23 mouse cellular contexts compared by ENCODE assay signal in genomic region chr15:97099101-97099500, GRCm38 (mm10). TPM values are rescaled to one million over a fixed set of nuclear protein-coding genes. Genes with fewer than 3 reads are reported as not detected.
DNase-seq lines count a peak whose midpoint lies in the region; ATAC-seq and TF ChIP-seq lines count a peak whose summit lies in the region.
"Had no signal": no experiment of that assay in that cellular context is flagged by ENCODE, and none has a peak within 500 bp of the region (broad histone marks: within the 10 kb centered on the region; RNA-seq: fewer than 3 reads in every experiment).

No protein-coding gene starts in this region.

- H3K4me1 ChIP-seq in liver, adult 2 months (ENCODE audit: control insufficient read depth, insufficient read depth, low read length): peaks cover 5% of the 10 kb centered on the region
- H3K4me1 ChIP-seq in liver, embryonic 12.5 days: no peaks in the 10 kb centered on the region
- H3K4me1 ChIP-seq in kidney, embryonic 16.5 days (ENCODE audit: insufficient read depth, low read length): no peaks in the 10 kb centered on the region
- H3K4me1 ChIP-seq: forebrain, embryonic 12.5 days had no signal

- no peak for ATAC-seq in liver, embryonic 12.5 days
- ATAC-seq in kidney, embryonic 16.5 days (ENCODE audit: low FRiP score, low TSS enrichment): no peak
- ATAC-seq: forebrain, embryonic 14.5 days; forebrain, embryonic 16.5 days had no signal

- H3K27ac ChIP-seq in liver, adult 2 months (replicated peaks; ENCODE audit: insufficient read depth, low read depth, low read length): peak overlapping the region; percentile 39; the same call in 1 of the 2 replicates
- H3K27ac ChIP-seq in liver, embryonic 12.5 days: no peak overlapping the region
- H3K27ac ChIP-seq in kidney, embryonic 16.5 days (ENCODE audit: low read length): no peak overlapping the region
- H3K27ac ChIP-seq: embryonic facial prominence, embryonic 13.5 days; embryonic facial prominence, embryonic 15.5 days; forebrain, embryonic 10.5 days; forebrain, embryonic 12.5 days had no signal

- H3K36me3 ChIP-seq in liver, adult 2 months (ENCODE audit: control insufficient read depth, insufficient read depth, low read length): no peaks in the 10 kb centered on the region
- H3K36me3 ChIP-seq in liver, embryonic 12.5 days: no peaks in the 10 kb centered on the region
- H3K36me3 ChIP-seq in kidney, embryonic 16.5 days (ENCODE audit: insufficient read depth, low read length): no peaks in the 10 kb centered on the region
- H3K36me3 ChIP-seq: embryonic facial prominence, embryonic 13.5 days; embryonic facial prominence, embryonic 15.5 days; forebrain, embryonic 10.5 days; forebrain, embryonic 12.5 days had no signal

- 42% methylated on average over 10 of the region's 10 CpGs for WGBS in liver, adult 2 months
- 85% methylated on average over 10 of the region's 10 CpGs for WGBS in liver, embryonic 12.5 days (ENCODE audit: insufficient replicate concordance)
- 96% methylated on average over 10 of the region's 10 CpGs for WGBS in kidney, embryonic 16.5 days

- DNase-seq in liver, adult 2 months (ENCODE audit: extremely low read depth, low read depth, low spot score): peak; percentile 91
- peak; percentile 33 for DNase-seq in lung, postnatal 36 days
- DNase-seq in lung, adult 18-20 months: no peak
- DNase-seq: adrenal gland, adult 2 months; adrenal gland, postnatal 10 days; adrenal gland, postnatal 25 days; cerebellum, adult 11 months; cerebellum, adult 18-20 months; cerebellum, adult 8-10 months; cerebellum, adult 9-11 months; cerebellum, postnatal 36 days; embryo, embryonic 11 days had no signal

- H3K9me3 ChIP-seq in liver, embryonic 12.5 days (replicated peaks): 0 out of 2 replicates have a peak, but pooled peaks cover 4% of the 10 kb centered on the region
- peaks cover 5% of the 10 kb centered on the region; the same call in 1 of the 2 replicates for H3K9me3 ChIP-seq in kidney, embryonic 16.5 days (ENCODE audit: low read length)
- H3K9me3 ChIP-seq: embryonic facial prominence, embryonic 13.5 days; embryonic facial prominence, embryonic 15.5 days; forebrain, embryonic 10.5 days had no signal

- H3K4me3 ChIP-seq in liver, adult 2 months (ENCODE audit: insufficient read depth, low read depth, low read length): no peak overlapping the region
- H3K4me3 ChIP-seq in liver, embryonic 12.5 days: no peak overlapping the region
- H3K4me3 ChIP-seq in kidney, embryonic 16.5 days (ENCODE audit: low read length): no peak overlapping the region
- H3K4me3 ChIP-seq: embryonic facial prominence, embryonic 13.5 days; embryonic facial prominence, embryonic 15.5 days; erythroblast, embryonic 14.5 days; forebrain, embryonic 10.5 days; forebrain, embryonic 12.5 days had no signal

- no peak for TF ChIP-seq POLR2A in liver, adult 2 months (IDR thresholded peaks at IDR 0.05; ENCODE audit: extremely low read depth, insufficient read depth, low read length)

- TF ChIP-seq CTCF in liver, adult 2 months (IDR thresholded peaks at IDR 0.05; ENCODE audit: low read depth, low read length): no peak

- H3K79me2 ChIP-seq in liver, adult 2 months (ENCODE audit: control insufficient read depth, insufficient read depth, low read length): no peaks in the 10 kb centered on the region

- H3K27me3 ChIP-seq in liver, adult 2 months (ENCODE audit: control insufficient read depth, insufficient read depth, low read length): no peaks in the 10 kb centered on the region
- H3K27me3 ChIP-seq in liver, embryonic 12.5 days (replicated peaks): no peaks in the 10 kb centered on the region
- no peaks in the 10 kb centered on the region for H3K27me3 ChIP-seq in kidney, embryonic 16.5 days (ENCODE audit: insufficient read depth, low read length)
- H3K27me3 ChIP-seq: embryonic facial prominence, embryonic 13.5 days; embryonic facial prominence, embryonic 15.5 days; forebrain, embryonic 12.5 days had no signal

- no peak overlapping the region; the same call in 1 of the 2 replicates for H3K9ac ChIP-seq in liver, adult 2 months (ENCODE audit: low read depth, low read length)
- H3K9ac ChIP-seq in liver, embryonic 12.5 days: no peak overlapping the region
- H3K9ac ChIP-seq in kidney, embryonic 16.5 days (replicated peaks; ENCODE audit: low read length): no peak overlapping the region
- H3K9ac ChIP-seq: embryonic facial prominence, embryonic 13.5 days; embryonic facial prominence, embryonic 15.5 days; forebrain, embryonic 12.5 days had no signal

- H3K4me2 ChIP-seq in liver, embryonic 12.5 days: no peak overlapping the region
- no peak overlapping the region for H3K4me2 ChIP-seq in kidney, embryonic 16.5 days (replicated peaks; ENCODE audit: low read depth, low read length)
- H3K4me2 ChIP-seq: embryonic facial prominence, embryonic 13.5 days; embryonic facial prominence, embryonic 15.5 days; forebrain, embryonic 12.5 days had no signal

RNA-seq across cellular contexts. Expression of gene Slc38a4, which starts 43.3 kb away (rescaled TPM):
- 1,197 and 1,621 TPM in 2 replicates for total RNA-seq in liver, adult 2 months (2014; rRNA removed)
- polyA plus RNA-seq in liver, adult 2 months (2012; rRNA removed): 659 and 663 TPM in 2 replicates
- polyA plus RNA-seq in liver, embryonic 12.5 days (2016; fragmentation: Nextera tagmentation; extraction: Ambion mirVana): 43.1 and 45.1 TPM in 2 replicates
- 74.2 and 77.9 TPM in 2 replicates for polyA plus RNA-seq in kidney, embryonic 16.5 days (2015; fragmentation: Nextera tagmentation; extraction: Ambion mirVana)
- total RNA-seq: common myeloid progenitor, adult 5-6 weeks; MEL had no signal

Comparison
In these comparisons a context has a peak if more than half of its experiments do, and no peak if none do; other contexts are left out.
1. DNase-seq: peak in liver, adult 2 months (single experiment) and lung, postnatal 36 days (single experiment); none in lung, adult 18-20 months (0 of 2).